Mouse (Mus musculus): ENCODE results near the gene 9130409I23Rik. TPM values are rescaled to one million over a fixed set of nuclear protein-coding genes. Genes with fewer than 3 reads are reported as not detected.

The 9130409I23Rik gene
- not detected in 2 replicates for polyA plus RNA-seq (2012; rRNA removed)

DNA sequence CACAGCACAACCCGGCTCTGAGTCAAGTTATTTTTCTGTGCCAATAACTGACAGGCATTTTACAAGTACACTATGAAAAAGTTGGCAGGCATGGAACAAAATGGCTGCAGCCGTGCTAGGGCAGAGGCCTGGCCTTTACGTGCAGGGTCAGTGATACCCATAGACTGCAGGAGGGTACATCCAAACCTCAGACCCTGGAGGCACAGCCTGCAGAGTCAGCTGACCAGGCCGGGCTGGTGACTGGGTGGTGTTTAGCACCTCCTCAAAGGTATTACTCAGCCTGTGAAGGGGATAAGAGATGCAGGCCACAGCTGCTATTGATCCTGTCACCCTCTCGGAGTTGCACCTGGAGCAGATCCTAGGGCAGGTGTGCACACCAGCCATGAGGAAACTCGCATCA, at the start of gene 9130409I23Rik:
9130409I23Rik (plus strand) TSS at position 301 of the 400 bp plus-strand sequence.

DNA sequence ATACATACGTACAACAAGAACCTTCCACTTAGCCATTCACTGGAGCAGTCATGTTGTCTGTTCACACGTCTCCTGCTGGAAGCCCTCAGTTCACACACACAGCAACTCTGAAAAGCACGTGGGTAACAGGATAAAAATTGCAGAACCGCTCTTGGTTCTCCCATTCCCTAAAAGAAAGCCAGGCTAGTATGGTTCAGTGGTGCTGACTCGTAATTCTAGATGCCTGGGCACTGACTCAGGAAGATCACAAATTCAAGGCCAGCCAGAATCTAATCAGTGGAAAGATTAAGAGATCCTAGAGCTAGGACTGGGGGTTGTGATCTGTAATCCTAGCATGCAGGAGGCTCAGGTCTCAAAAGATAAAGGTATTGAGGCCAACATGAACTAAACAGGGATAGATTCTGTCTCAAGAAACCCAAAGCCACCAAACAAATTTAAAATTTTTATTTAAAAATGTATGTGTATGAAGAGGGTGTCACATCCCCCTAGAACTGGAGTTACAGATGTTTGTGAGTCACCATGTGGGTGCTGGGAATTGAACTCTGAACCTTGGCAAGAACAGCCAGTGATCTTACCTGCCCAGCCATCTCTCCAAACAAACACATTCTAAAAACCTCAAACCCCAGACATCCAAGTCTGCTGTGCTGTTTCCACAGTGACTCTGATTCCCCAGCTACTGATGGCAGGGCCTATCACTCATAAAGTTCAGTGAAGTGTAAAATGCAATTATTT, 30.1 kb upstream of the 9130409I23Rik start, which contains the start of gene Ephx1:
Ephx1 (minus strand) TSS at position 149 of the 732 bp plus-strand sequence.

Other genes with a start within 250 kb of the 9130409I23Rik start
- 1,924 and 2,554 TPM in 2 replicates for gene H3f3a, start 237.3 kb upstream of the 9130409I23Rik start, polyA plus RNA-seq (2012; rRNA removed)
- 20.2 and 21.8 TPM in 2 replicates for gene Sde2, start 200.1 kb upstream of the 9130409I23Rik start, polyA plus RNA-seq (2012; rRNA removed)
- gene Lefty2, start 158.1 kb upstream of the 9130409I23Rik start, polyA plus RNA-seq (2012; rRNA removed): 0.76 and 1.4 TPM in 2 replicates
- gene Pycr2, start 146.9 kb upstream of the 9130409I23Rik start, polyA plus RNA-seq (2012; rRNA removed): 46.6 and 48.8 TPM in 2 replicates
- gene Lefty1, start 116.2 kb upstream of the 9130409I23Rik start, polyA plus RNA-seq (2012; rRNA removed): 0.69 and 1.8 TPM in 2 replicates
- gene Tmem63a, start 108.9 kb upstream of the 9130409I23Rik start, polyA plus RNA-seq (2012; rRNA removed): 3.8 and 9.1 TPM in 2 replicates
- gene Ephx1, start 30.3 kb upstream of the 9130409I23Rik start, polyA plus RNA-seq (2012; rRNA removed): 3.1 and 4.2 TPM in 2 replicates
- 69.6 and 73.7 TPM in 2 replicates for gene Nvl, start 93.0 kb downstream of the 9130409I23Rik start, polyA plus RNA-seq (2012; rRNA removed)
- gene Cnih4, start 93.5 kb downstream of the 9130409I23Rik start, polyA plus RNA-seq (2012; rRNA removed): 25.4 and 31.3 TPM in 2 replicates
- 65.6 and 70.0 TPM in 2 replicates for gene Wdr26, start 160.8 kb downstream of the 9130409I23Rik start, polyA plus RNA-seq (2012; rRNA removed)

Measured in central nervous system, embryonic 14 days (tissue).